Mouse (Mus musculus): ENCODE measurements around the gene Gm20388.

DNA sequence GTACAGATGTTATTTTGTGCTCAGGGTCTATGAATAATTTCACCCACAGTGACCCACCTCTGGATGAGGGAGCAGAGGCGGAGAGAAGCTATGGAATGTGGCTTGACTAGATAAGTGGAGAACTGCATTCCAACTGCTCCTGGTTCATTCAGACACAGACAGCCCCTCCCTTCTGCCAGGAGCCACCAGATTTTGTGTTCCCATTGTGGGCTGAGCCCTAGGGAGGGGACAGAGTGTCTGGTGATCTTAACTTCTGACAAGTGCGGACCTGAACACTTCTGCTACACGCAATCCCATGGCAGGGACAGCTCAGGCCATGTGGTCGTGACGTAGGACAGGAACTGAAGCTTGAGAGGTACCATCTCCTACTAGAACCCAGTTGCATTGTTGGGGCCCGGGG, 3536.2 kb downstream of the Gm20388 start:
- TF ChIP-seq CTCF (IDR thresholded peaks at IDR 0.05; ENCODE audit: borderline replicate concordance, extremely low read depth, insufficient read depth, insufficient read length) (no peak), POLR2A (IDR thresholded peaks at IDR 0.05; ENCODE audit: borderline replicate concordance, extremely low read depth, insufficient read depth, insufficient read length, poor library complexity, severe bottlenecking) (no peak)

All from brain, embryonic 14.5 days (tissue).